Mouse (Mus musculus) lung, postnatal 0 days (tissue): ENCODE data around the gene Pnrc2.

Source experiments
- CTCF ChIP-seq: IDR thresholded peaks from 2 replicates; pipeline ENCODE4 v1.5.1; 2016; ENCODE audit warnings: antibody characterized with exemption, mild to moderate bottlenecking
- EP300 ChIP-seq: IDR thresholded peaks from 2 replicates; pipeline ENCODE4 v1.6.1; 2016; ENCODE audit warnings: antibody characterized with exemption, mild to moderate bottlenecking, control low read depth

GRCm38 (mm10) chr4:135885676-135886075 lies 12.0 kb upstream of the Pnrc2 start:
- TF ChIP-seq EP300 (no peak), CTCF (no peak)
